Mouse (Mus musculus): ENCODE measurements around the gene Agpat1. TPM values are rescaled to one million over a fixed set of nuclear protein-coding genes. Genes with fewer than 3 reads are reported as not detected.

The Agpat1 gene
- polyA plus RNA-seq, 1 experiment from 2014 or later, result 44.8 TPM

Other genes starting within 250 kb of the Agpat1 start
- gene Btnl2, start 249.4 kb upstream of the Agpat1 start, polyA plus RNA-seq (2016; fragmentation: Nextera tagmentation; extraction: Ambion mirVana), result 0.05 TPM in 1 of 2 replicates, not detected in the other
- not detected in 2 replicates for gene Btnl1, start 227.1 kb upstream of the Agpat1 start, polyA plus RNA-seq (2016; fragmentation: Nextera tagmentation; extraction: Ambion mirVana)
- 0.14 and 0.15 TPM in 2 replicates for gene BC051142, start 205.4 kb upstream of the Agpat1 start, polyA plus RNA-seq (2016; fragmentation: Nextera tagmentation; extraction: Ambion mirVana)
- gene Btnl4, start 126.9 kb upstream of the Agpat1 start, polyA plus RNA-seq (2016; fragmentation: Nextera tagmentation; extraction: Ambion mirVana), result not detected in 2 replicates
- gene Btnl6, start 86.9 kb upstream of the Agpat1 start, polyA plus RNA-seq (2016; fragmentation: Nextera tagmentation; extraction: Ambion mirVana), result not detected in 2 replicates
- 6.4 and 8.4 TPM in 2 replicates for gene Notch4, start 40.0 kb upstream of the Agpat1 start, polyA plus RNA-seq (2016; fragmentation: Nextera tagmentation; extraction: Ambion mirVana)
- gene Gpsm3, start 14.5 kb upstream of the Agpat1 start, polyA plus RNA-seq (2016; fragmentation: Nextera tagmentation; extraction: Ambion mirVana), result 6.8 and 11.0 TPM in 2 replicates
- 10.2 and 16.6 TPM in 2 replicates for gene Pbx2, start 13.0 kb upstream of the Agpat1 start, polyA plus RNA-seq (2016; fragmentation: Nextera tagmentation; extraction: Ambion mirVana)
- gene Ager, start 6.4 kb upstream of the Agpat1 start, polyA plus RNA-seq (2016; fragmentation: Nextera tagmentation; extraction: Ambion mirVana), result 5.3 and 5.6 TPM in 2 replicates
- gene Rnf5, start 572 bp upstream of the Agpat1 start, polyA plus RNA-seq (2016; fragmentation: Nextera tagmentation; extraction: Ambion mirVana), result 139 and 157 TPM in 2 replicates
- 0.49 and 1.7 TPM in 2 replicates for gene Egfl8, start 11.7 kb downstream of the Agpat1 start, polyA plus RNA-seq (2016; fragmentation: Nextera tagmentation; extraction: Ambion mirVana)
- gene Ppt2, start 24.2 kb downstream of the Agpat1 start, polyA plus RNA-seq (2016; fragmentation: Nextera tagmentation; extraction: Ambion mirVana), result 24.3 and 27.5 TPM in 2 replicates
- 0.11 TPM in 1 of 2 replicates, not detected in the other for gene Prrt1, start 25.3 kb downstream of the Agpat1 start, polyA plus RNA-seq (2016; fragmentation: Nextera tagmentation; extraction: Ambion mirVana)
- gene Fkbpl, start 40.5 kb downstream of the Agpat1 start, polyA plus RNA-seq (2016; fragmentation: Nextera tagmentation; extraction: Ambion mirVana), result 12.6 TPM in 2 replicates
- gene Atf6b, start 42.9 kb downstream of the Agpat1 start, polyA plus RNA-seq (2016; fragmentation: Nextera tagmentation; extraction: Ambion mirVana), result 74.0 and 76.8 TPM in 2 replicates
- 0.04 and 0.07 TPM in 2 replicates for gene Tnxb, start 66.3 kb downstream of the Agpat1 start, polyA plus RNA-seq (2016; fragmentation: Nextera tagmentation; extraction: Ambion mirVana)
- not detected in 2 replicates for gene C4b, start 139.6 kb downstream of the Agpat1 start, polyA plus RNA-seq (2016; fragmentation: Nextera tagmentation; extraction: Ambion mirVana)
- not detected in 2 replicates for gene Cyp21a1, start 200.3 kb downstream of the Agpat1 start, polyA plus RNA-seq (2016; fragmentation: Nextera tagmentation; extraction: Ambion mirVana)
- 22.3 and 22.8 TPM in 2 replicates for gene Stk19, start 232.7 kb downstream of the Agpat1 start, polyA plus RNA-seq (2016; fragmentation: Nextera tagmentation; extraction: Ambion mirVana)
- 48.1 and 62.2 TPM in 2 replicates for gene Dxo, start 232.8 kb downstream of the Agpat1 start, polyA plus RNA-seq (2016; fragmentation: Nextera tagmentation; extraction: Ambion mirVana)
- 39.9 and 43.6 TPM in 2 replicates for gene Skiv2l, start 245.9 kb downstream of the Agpat1 start, polyA plus RNA-seq (2016; fragmentation: Nextera tagmentation; extraction: Ambion mirVana)
- 89.6 and 104 TPM in 2 replicates for gene Nelfe, start 246.1 kb downstream of the Agpat1 start, polyA plus RNA-seq (2016; fragmentation: Nextera tagmentation; extraction: Ambion mirVana)

Measured in heart, embryonic 10.5 days (tissue).